Mouse (Mus musculus) embryo, embryonic 10 days (tissue): ENCODE data around the gene 2610008E11Rik.
"Not testable (repeated sequence)": the region's sequence is repeated elsewhere in the genome, so short reads cannot be mapped to it uniquely, and the experiment has no call there.

Source experiments
- DNase-seq: peaks from one replicate; pipeline ENCODE4 v3.0.0-alpha.2; 2015; ENCODE audit warnings: low spot score

Gene 2610008E11Rik

GRCm38 (mm10) chr10:79097161-79097754 is at the start of gene 2610008E11Rik:
Gene 2610008E11Rik (minus strand): TSS chr10:79097600.
- DNase-seq: peak; percentile 98

DNA sequence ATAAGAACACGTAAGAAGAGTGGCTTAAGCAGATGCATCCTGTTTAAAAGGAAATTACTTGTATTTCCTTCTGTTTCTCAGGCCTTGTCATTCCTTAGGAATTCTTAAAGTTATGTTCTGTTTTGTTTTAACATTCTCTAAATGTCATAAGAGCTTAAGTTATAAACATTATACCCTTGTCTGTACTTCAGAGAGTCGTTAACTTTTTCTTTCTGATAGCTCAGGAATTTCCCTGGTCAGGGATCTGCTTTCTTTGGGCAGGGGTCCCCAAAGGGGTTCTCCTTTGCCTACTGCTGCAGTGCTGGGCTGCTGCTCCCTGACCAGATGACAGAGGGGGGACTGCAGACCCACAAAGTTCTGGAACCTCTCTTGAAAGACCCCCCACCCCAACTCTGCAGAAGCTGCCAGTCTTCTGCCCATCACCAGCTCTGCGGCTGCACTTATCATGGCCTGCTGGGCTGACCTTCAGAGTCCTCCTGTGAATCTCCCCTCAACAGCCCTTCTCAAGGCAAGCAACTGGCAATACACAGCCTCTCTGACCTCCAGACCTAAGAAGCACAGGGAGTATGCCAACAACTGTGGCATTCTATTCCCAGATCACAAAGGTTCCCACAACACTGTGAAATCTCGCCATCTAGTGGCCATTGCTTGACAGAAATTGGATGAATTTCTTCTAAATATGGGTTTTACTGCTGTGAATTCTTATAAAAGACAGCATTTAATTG is 18.9 kb upstream of the 2610008E11Rik start:
- DNase-seq: peak; percentile 92

GRCm38 (mm10) chr10:79115085-79115484 is 17.7 kb upstream of the 2610008E11Rik start:
- DNase-seq: no peak

GRCm38 (mm10) chr10:79110482-79110881 is 13.1 kb upstream of the 2610008E11Rik start:
- no peak for DNase-seq

GRCm38 (mm10) chr10:79109156-79109555 is 11.8 kb upstream of the 2610008E11Rik start:
- no peak for DNase-seq

- no peak for DNase-seq
These were observed 10.1 kb upstream of the 2610008E11Rik start for GRCm38 (mm10) chr10:79107531-79107930.

- peak; percentile 68 for DNase-seq
These were observed 9.2 kb upstream of the 2610008E11Rik start for GRCm38 (mm10) chr10:79106325-79107282.

- DNase-seq: no peak
These were observed 694 bp downstream of the 2610008E11Rik start for GRCm38 (mm10) chr10:79096706-79097105.

DNA sequence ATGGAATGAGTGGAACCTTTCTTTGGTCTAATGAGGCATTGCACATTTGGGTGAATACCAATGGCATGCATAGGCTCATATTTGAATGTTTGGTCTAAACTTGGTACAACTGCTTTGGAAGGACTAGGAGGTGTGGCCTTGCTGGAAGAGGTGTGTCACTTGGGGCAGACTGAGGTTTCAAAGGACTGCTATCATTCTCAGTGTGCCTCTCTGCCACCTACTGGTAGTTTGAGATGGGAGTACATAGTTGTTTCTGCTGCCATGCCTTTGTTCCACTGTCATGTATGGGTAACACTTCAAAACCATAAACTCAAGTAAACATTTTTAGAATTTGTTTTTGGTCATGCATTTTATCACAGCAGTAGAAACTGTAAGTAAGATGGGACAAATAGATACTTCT is 5.7 kb downstream of the 2610008E11Rik start:
- DNase-seq: peak; percentile 11

GRCm38 (mm10) chr10:79089000-79089399 is 8.4 kb downstream of the 2610008E11Rik start:
- DNase-seq: no peak

- no peak for DNase-seq
These were observed 10.8 kb downstream of the 2610008E11Rik start for GRCm38 (mm10) chr10:79086577-79086976.

GRCm38 (mm10) chr10:79057370-79057769 is 40.0 kb downstream of the 2610008E11Rik start:
- DNase-seq: not testable (repeated sequence)

DNA sequence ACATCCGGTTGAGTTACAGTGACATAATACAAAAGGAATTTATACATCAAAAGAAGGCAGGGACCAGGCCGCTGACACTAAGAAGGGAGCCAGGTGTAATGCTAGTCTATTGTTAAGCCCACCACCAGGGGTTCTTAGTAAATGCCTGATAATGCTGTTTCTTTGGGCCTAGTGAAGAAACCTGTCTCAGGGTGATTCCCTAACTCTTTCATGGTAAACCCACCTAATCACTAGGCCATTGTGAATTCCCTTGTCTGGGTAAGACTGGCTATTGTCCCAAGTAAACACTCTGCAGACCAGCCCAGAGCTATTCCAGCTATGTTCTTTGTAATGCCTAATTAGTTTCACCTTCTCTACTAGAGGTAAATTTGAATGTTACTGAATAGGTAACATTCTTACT is 54.9 kb downstream of the 2610008E11Rik start:
- not testable (repeated sequence) for DNase-seq

DNA sequence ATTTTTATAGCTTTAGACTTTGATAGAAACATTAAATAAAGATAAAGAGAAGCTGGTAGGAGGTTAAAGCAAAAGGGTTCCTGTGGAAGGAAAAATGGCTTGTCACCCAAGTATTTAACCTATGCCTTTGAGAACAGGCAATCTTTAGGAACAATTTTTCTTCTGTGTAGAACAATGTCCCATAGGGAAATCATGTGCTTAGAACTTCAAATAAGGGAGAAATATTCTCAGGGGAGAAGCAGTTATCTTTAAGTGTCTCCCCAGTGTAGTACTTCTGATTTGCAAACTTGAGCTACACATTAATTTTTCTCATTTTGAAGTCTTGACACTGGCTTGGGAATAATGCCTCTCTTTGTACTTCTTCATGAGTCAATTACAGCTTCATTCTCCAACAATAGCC is 69.0 kb downstream of the 2610008E11Rik start, which contains the start of gene Olfr57:
TSS of gene Olfr57 (plus strand) at position 301 of the 400 bp plus-strand sequence.
- no peak for DNase-seq
